Comparison of ENCODE assay signal across 11 mouse cellular contexts in the genomic region with DNA sequence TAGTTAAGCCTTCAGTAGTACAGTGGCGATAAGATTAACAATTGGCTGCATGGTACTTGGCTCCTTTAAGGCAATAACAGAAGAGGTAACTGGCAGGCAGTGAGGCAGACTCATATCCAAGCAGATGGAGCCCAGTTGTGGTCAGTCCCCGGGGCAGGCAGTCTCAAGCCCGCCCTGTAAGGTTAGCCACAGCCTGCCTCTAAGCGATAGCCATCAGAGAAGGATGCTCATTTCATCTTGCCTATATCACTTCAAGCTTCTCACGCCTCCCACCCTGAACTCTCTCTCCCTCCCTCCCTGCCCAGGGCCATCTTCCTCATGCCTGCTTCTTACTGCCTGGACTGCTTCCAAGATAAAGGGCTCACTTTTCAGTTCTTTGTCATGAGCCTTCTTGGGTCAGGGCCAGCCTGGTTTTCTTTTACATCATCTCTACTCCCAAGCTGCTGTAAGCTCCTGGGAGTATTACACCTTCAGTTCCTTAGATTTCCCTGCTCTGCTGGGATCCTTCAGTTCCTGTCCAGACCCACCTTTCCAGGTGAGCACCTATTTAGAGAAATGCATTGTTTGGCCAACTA. TPM values are rescaled to one million over a fixed set of nuclear protein-coding genes. Genes with fewer than 3 reads are reported as not detected.
DNase-seq lines count a peak whose midpoint lies in the region; ATAC-seq lines count a peak whose summit lies in the region.
"Had no signal": no experiment of that assay in that cellular context is flagged by ENCODE, and none has a peak within 500 bp of the region (broad histone marks: within the 10 kb centered on the region; RNA-seq: fewer than 3 reads in every experiment).

No protein-coding gene starts in this region.

- no peak overlapping the region for H3K4me3 ChIP-seq in limb, embryonic 12.5 days (replicated peaks)
- no peak overlapping the region for H3K4me3 ChIP-seq in limb, embryonic 10.5 days
- no peak overlapping the region for H3K4me3 ChIP-seq in limb, embryonic 15.5 days

- H3K9me3 ChIP-seq in limb, embryonic 12.5 days: no peaks in the 10 kb centered on the region
- no peaks in the 10 kb centered on the region for H3K9me3 ChIP-seq in limb, embryonic 10.5 days (replicated peaks)
- H3K9me3 ChIP-seq in limb, embryonic 15.5 days: no peaks in the 10 kb centered on the region

- H3K4me2 ChIP-seq in limb, embryonic 12.5 days: peak overlapping the region; percentile 15; the same call in 1 of the 2 replicates
- H3K4me2 ChIP-seq in limb, embryonic 15.5 days: no peak overlapping the region

- no peak overlapping the region for H3K27ac ChIP-seq in limb, embryonic 12.5 days
- H3K27ac ChIP-seq in limb, embryonic 10.5 days: no peak overlapping the region
- 0 out of 2 replicates have a peak overlapping the region, but pooled peaks have one; percentile 5 for H3K27ac ChIP-seq in limb, embryonic 15.5 days

- ATAC-seq in cerebellum, adult (ENCODE audit: insufficient number of reproducible peaks, low FRiP score, low TSS enrichment): no peak
- no peak for ATAC-seq in limb, embryonic 12.5 days (ENCODE audit: insufficient number of reproducible peaks, insufficient read depth, low FRiP score, low TSS enrichment, low read depth)
- ATAC-seq in limb, embryonic 15.5 days (ENCODE audit: insufficient number of reproducible peaks, low FRiP score, low TSS enrichment, low read depth): no peak
- ATAC-seq: inflammation-experienced regulatory T-cells, adult 6 months had no signal

- H3K4me1 ChIP-seq in limb, embryonic 12.5 days (replicated peaks): peaks cover 29% of the 10 kb centered on the region
- H3K4me1 ChIP-seq in limb, embryonic 10.5 days: peaks cover 31% of the 10 kb centered on the region
- H3K4me1 ChIP-seq in limb, embryonic 15.5 days: peaks cover 35% of the 10 kb centered on the region

- H3K36me3 ChIP-seq in limb, embryonic 12.5 days: peaks cover 41% of the 10 kb centered on the region
- H3K36me3 ChIP-seq in limb, embryonic 10.5 days: peaks cover 63% of the 10 kb centered on the region
- H3K36me3 ChIP-seq in limb, embryonic 15.5 days: peaks cover 29% of the 10 kb centered on the region

- WGBS in limb, embryonic 12.5 days: 80% methylated on average over 5 of the region's 5 CpGs
- WGBS in limb, embryonic 10.5 days: 87% methylated on average over 5 of the region's 5 CpGs
- 59% methylated on average over 5 of the region's 5 CpGs for WGBS in limb, embryonic 15.5 days

- no peaks in the 10 kb centered on the region for H3K27me3 ChIP-seq in limb, embryonic 12.5 days
- H3K27me3 ChIP-seq in limb, embryonic 10.5 days (ENCODE audit: low read depth, poor library complexity, severe bottlenecking): no peaks in the 10 kb centered on the region
- no peaks in the 10 kb centered on the region for H3K27me3 ChIP-seq in limb, embryonic 15.5 days

- DNase-seq in cerebellum, adult 11-12 months: peak; percentile 16
- DNase-seq in limb, embryonic 10.5 days (ENCODE audit: low spot score): no peak
- peak; percentile 70 to 71 for DNase-seq in adrenal gland, postnatal 36 days
- DNase-seq in spleen, postnatal 4 days (ENCODE audit: low spot score in 2 of 2): no peak
- DNase-seq in urinary bladder, postnatal 25 days (ENCODE audit: low spot score): no peak
- DNase-seq: B cell, adult 2 months; right cerebral cortex, postnatal 14 days had no signal

- H3K9ac ChIP-seq in limb, embryonic 12.5 days (replicated peaks): no peak overlapping the region
- peak overlapping the region; percentile 21; the same call in 1 of the 2 replicates for H3K9ac ChIP-seq in limb, embryonic 15.5 days

RNA-seq across cellular contexts. Expression of a gene that starts 3.2 kb away (rescaled TPM):
- 0.59 and 0.68 TPM in 2 replicates for polyA plus RNA-seq in limb, embryonic 12.5 days (2016; fragmentation: Nextera tagmentation; extraction: Ambion mirVana)
- polyA plus RNA-seq in limb, embryonic 10.5 days (2016; fragmentation: Nextera tagmentation; extraction: Ambion mirVana): 0.56 and 0.63 TPM in 2 replicates
- 1 to 10 TPM; 1.9 to 2.5 TPM for total RNA-seq in adrenal gland, postnatal 36 days (2021)
- polyA plus RNA-seq in limb, embryonic 15.5 days (2015; fragmentation: Nextera tagmentation; extraction: Ambion mirVana): 0.12 TPM in 1 of 2 replicates, not detected in the other

RNA-seq across cellular contexts. Expression of a gene that starts 29.4 kb away (rescaled TPM):
- 149 TPM in 2 replicates for polyA plus RNA-seq in limb, embryonic 12.5 days (2016; fragmentation: Nextera tagmentation; extraction: Ambion mirVana)
- polyA plus RNA-seq in limb, embryonic 10.5 days (2016; fragmentation: Nextera tagmentation; extraction: Ambion mirVana): 168 and 183 TPM in 2 replicates
- total RNA-seq in adrenal gland, postnatal 36 days (2021): 100 to 1,000 TPM; 103 to 122 TPM
- 61.1 and 68.8 TPM in 2 replicates for polyA plus RNA-seq in limb, embryonic 15.5 days (2015; fragmentation: Nextera tagmentation; extraction: Ambion mirVana)

Comparison
In these comparisons a context has a peak if more than half of its experiments do, and no peak if none do; other contexts are left out.
1. DNase-seq: peak in cerebellum, adult 11-12 months (single experiment) and adrenal gland, postnatal 36 days (2 of 2); none in limb, embryonic 10.5 days (single experiment), spleen, postnatal 4 days (0 of 2) and urinary bladder, postnatal 25 days (single experiment).